Mouse (Mus musculus): ENCODE measurements around the gene Tmem168. TPM values are rescaled to one million over a fixed set of nuclear protein-coding genes. Genes with fewer than 3 reads are reported as not detected.

Tmem168 gene
- polyA plus RNA-seq, 1 experiment from 2014 or later, result 40.1 TPM

Other genes starting within 250 kb of the Tmem168 start
- gene Bmt2, start 69.9 kb upstream of the Tmem168 start, polyA plus RNA-seq (2014; fragmentation: Nextera tagmentation; extraction: Ambion mirVana), result 22.8 and 23.4 TPM in 2 replicates
- 5.9 and 6.2 TPM in 2 replicates for gene Gpr85, start 231.8 kb upstream of the Tmem168 start, polyA plus RNA-seq (2014; fragmentation: Nextera tagmentation; extraction: Ambion mirVana)